Mouse (Mus musculus): ENCODE measurements at regions not wholly inside any gene's neighbourhood (a gene's known extent, or its start where the extent isn't known, plus 50 kb on each side); places are given as distances from the start of the nearest gene placed in this dataset.

DNA sequence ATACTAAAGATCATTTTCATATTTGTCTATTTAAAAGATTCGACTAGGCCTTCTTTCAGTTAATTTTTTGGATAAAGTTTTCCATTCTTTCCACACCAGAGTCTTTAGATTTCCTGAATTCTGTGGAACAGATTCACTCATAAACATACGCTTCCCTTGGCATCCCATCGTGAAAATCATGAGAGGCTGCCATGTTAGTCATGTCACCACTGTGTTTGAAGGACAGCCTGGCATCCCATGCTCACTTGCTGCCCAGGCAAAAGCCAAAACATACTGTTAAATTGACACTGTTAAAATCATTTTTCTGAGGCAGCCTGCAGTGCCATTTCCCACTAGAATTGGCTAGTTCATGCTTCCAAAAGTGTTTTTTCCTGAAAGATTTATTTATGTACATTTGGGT is 394.8 kb upstream of the Slc8a1 start:
- no peak for TF ChIP-seq TAL1 (IDR thresholded peaks at IDR 0.05; ENCODE audit: low read length)
- TF ChIP-seq GATA1 (IDR thresholded peaks at IDR 0.05; ENCODE audit: low read length): no peak

Measured in erythroblast, embryonic 14.5 days (primary cell).